Mouse (Mus musculus): ENCODE measurements around the gene Ptprm. TPM values are rescaled to one million over a fixed set of nuclear protein-coding genes. Genes with fewer than 3 reads are reported as not detected.

Gene Ptprm
- polyA plus RNA-seq, 1 experiment from 2014 or later, result 10.6 TPM

DNA sequence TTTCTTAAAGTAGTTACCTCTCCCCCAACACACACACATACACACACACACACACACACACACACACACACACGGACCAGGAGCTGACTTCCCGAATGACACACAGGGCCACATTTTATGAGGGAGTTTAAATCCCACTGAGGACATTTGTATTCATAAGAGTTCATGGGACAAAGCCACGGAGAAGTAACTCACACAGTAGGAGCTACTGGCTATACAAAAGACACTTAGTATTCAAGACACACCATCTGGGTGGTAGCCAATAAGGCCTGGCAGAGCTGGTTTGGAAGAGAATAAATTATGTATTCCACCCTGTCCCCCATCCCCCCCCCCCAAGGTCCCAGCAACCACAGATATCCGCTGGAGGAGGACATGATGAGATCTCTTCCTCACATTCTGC lies 344.1 kb downstream of the Ptprm start:
- H3K9me3 ChIP-seq, result no peaks in the 10 kb centered on the region; the same call in 1 of the 2 replicates
- no peaks in the 10 kb centered on the region for H3K4me1 ChIP-seq
- H3K27me3 ChIP-seq (replicated peaks; ENCODE audit: low read depth, poor library complexity, severe bottlenecking), result no peaks in the 10 kb centered on the region
- H3K36me3 ChIP-seq (replicated peaks), result no peaks in the 10 kb centered on the region
- no peak overlapping the region for H3K4me3 ChIP-seq
- no peak overlapping the region for H3K27ac ChIP-seq (replicated peaks)
- no peak for DNase-seq (ENCODE audit: low spot score)
- 84% methylated on average over 4 of the region's 4 CpGs for WGBS

DNA sequence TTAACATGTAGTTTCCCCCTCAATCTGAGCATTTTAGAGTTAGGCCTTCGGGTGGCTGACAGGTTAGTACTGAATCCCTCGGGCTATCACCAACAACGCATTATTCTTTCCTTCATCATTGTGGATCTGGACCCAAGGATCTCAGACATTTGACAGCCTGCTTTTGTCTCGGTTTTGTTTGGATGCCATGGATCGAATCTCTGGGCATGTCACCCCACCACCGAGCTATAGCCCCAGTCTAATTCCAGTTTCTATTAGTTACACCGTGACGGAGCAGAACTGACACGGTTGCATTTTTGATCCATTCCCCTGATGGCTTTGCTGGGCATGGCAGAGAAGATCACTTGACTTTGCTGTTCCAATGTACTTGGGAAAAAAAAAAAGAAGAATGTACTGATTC lies 346.1 kb downstream of the Ptprm start:
- no peak for DNase-seq (ENCODE audit: low spot score)
- Histone ChIP-seq H3K36me3 (replicated peaks) (no peaks in the 10 kb centered on the region), H3K27ac (replicated peaks) (no peak overlapping the region), H3K4me3 (no peak overlapping the region), H3K27me3 (replicated peaks; ENCODE audit: low read depth, poor library complexity, severe bottlenecking) (no peaks in the 10 kb centered on the region), H3K4me1 (no peaks in the 10 kb centered on the region), H3K9me3 (no peaks in the 10 kb centered on the region; the same call in 1 of the 2 replicates)
- WGBS, result 92% methylated on average over 9 of the region's 9 CpGs

DNA sequence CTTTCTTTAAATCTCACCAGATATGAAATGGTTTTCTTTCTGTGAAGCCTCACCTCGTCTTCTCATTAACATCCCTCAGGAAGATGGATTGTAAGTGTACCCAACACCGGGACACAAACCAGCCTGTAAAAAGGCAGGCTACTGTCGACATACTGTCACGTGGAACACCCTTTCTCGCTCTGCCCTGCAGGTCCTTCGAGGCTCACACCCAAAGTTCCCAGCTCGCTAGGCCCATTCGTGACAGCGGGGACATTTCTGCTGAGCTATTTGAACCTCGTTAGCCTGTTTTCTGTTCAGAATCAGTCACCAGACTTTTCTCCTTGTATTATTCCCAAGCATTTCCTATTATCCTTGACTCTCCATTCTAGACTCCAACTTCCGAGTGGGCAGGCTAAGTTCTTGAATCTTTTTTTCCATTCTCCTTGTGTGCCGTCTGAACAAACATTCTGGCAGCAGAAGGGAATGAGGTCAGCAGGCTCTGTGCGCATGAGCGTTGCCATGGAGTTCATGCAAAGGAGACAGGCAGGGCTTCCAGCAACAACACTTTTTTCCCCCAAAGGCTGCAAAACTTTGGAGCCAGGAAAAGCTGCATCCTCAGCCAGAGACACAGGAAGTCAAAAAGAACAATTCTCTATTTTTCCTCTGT lies 347.4 kb downstream of the Ptprm start:
- no peaks in the 10 kb centered on the region for H3K4me1 ChIP-seq
- no peaks in the 10 kb centered on the region for H3K36me3 ChIP-seq (replicated peaks)
- no peaks in the 10 kb centered on the region for H3K27me3 ChIP-seq (replicated peaks; ENCODE audit: low read depth, poor library complexity, severe bottlenecking)
- 76% methylated on average over 14 of the region's 14 CpGs for WGBS
- H3K27ac ChIP-seq (replicated peaks), result no peak overlapping the region
- peak; percentile 29 for DNase-seq (ENCODE audit: low spot score)
- H3K4me3 ChIP-seq, result no peak overlapping the region
- H3K9me3 ChIP-seq, result no peaks in the 10 kb centered on the region; the same call in 1 of the 2 replicates

DNA sequence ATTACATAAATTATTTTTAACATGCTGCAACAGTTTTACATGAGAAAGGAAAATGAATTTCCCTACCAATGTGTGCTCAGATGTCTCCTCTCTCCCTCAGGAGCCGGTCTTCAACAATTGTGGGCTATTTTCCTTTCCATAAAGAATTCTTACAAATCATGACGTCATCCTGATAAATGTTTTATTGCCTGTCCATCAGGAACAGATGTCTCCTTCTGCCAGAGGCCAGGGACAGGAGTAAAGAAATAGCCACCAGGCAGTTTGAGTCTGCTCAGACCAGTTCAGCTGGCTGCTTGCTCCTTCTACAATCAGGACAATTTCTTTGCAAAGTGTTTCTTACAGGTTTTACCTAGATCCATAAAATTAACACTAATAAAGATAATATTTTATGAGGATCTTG lies 357.4 kb downstream of the Ptprm start:
- 77% methylated on average over 2 of the region's 2 CpGs for WGBS
- no peak overlapping the region for H3K27ac ChIP-seq (replicated peaks)
- no peak for DNase-seq (ENCODE audit: low spot score)
- H3K27me3 ChIP-seq (replicated peaks; ENCODE audit: low read depth, poor library complexity, severe bottlenecking), result no peaks in the 10 kb centered on the region
- no peaks in the 10 kb centered on the region for H3K4me1 ChIP-seq
- peaks cover 10% of the 10 kb centered on the region; the same call in 1 of the 2 replicates for H3K9me3 ChIP-seq
- H3K36me3 ChIP-seq (replicated peaks), result peaks cover 8% of the 10 kb centered on the region; the same call in 1 of the 2 replicates
- no peak overlapping the region for H3K4me3 ChIP-seq

DNA sequence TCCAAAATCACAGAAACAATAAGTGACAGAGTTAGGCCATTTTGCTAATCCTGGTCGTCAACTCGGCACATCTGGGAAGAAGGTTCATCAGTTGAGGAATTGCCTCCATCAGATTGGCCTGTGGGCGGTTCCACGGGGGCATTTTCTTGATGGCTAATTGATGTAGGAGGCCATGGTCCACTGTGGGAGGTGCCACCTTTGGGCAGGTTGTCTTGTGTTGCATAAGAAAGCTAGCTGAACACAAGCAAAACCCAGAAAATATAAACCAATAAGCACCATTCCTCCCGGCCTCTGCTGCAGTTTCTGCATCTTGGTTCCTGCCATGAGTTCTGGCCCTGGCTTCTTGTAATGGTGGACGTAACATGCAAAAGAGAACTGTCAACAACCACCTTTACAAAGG lies 358.2 kb downstream of the Ptprm start:
- H3K27me3 ChIP-seq (replicated peaks; ENCODE audit: low read depth, poor library complexity, severe bottlenecking), result no peaks in the 10 kb centered on the region

DNA sequence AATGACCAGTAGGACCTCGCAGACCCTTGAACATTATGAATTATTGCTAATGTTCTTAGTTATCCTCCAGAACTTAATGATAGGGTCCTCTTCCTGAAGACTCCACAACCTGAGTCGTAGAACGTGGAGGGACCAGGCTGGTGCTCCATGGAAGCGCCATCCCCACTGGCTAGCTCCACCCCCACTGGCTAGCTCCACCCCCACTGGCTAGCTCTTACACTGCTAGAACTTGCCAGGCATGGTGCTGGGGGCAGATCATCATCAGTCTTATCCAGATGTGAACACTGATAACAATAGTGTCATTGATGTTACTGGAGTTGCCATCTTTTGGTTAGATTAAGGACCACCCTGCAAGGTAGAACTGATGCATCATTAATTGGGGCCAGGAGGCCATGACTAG lies 362.4 kb downstream of the Ptprm start:
- 89% methylated on average over 4 of the region's 4 CpGs for WGBS
- Histone ChIP-seq H3K4me1 (0 out of 2 replicates have a peak, but pooled peaks cover 8% of the 10 kb centered on the region), H3K27ac (replicated peaks) (no peak overlapping the region), H3K27me3 (replicated peaks; ENCODE audit: low read depth, poor library complexity, severe bottlenecking) (no peaks in the 10 kb centered on the region), H3K4me3 (no peak overlapping the region), H3K9me3 (no peaks in the 10 kb centered on the region), H3K36me3 (replicated peaks) (no peaks in the 10 kb centered on the region)
- DNase-seq (ENCODE audit: low spot score), result no peak

More for the DNA sequence above, 358.2 kb downstream of the Ptprm start:
- H3K4me1 ChIP-seq, result no peaks in the 10 kb centered on the region
- H3K9me3 ChIP-seq, result peaks cover 10% of the 10 kb centered on the region; the same call in 1 of the 2 replicates
- no peak overlapping the region for H3K4me3 ChIP-seq
- no peak for DNase-seq (ENCODE audit: low spot score)
- WGBS, result 94% methylated on average over 6 of the region's 6 CpGs
- H3K36me3 ChIP-seq (replicated peaks), result peaks cover 8% of the 10 kb centered on the region; the same call in 1 of the 2 replicates
- no peak overlapping the region for H3K27ac ChIP-seq (replicated peaks)

DNA sequence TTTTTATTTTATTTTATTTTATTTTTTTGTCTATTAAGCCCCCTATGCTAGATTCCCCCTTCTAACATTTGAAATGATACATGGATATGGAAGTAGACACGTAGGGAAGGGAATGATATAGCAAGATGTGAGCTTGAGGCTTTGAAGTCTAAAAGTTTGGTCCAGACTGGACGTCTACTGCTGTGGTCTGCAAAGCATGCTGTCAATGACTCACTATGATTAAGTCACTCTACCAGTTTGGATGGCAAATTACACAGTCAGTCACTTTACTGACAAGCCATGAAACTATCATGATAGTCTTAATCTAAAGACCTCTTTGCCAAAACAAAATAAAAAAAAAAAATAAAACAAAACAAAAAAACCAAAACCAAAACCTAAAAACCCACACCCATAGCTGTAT lies 363.5 kb downstream of the Ptprm start:
- no peaks in the 10 kb centered on the region for H3K27me3 ChIP-seq (replicated peaks; ENCODE audit: low read depth, poor library complexity, severe bottlenecking)
- H3K4me1 ChIP-seq, result 0 out of 2 replicates have a peak, but pooled peaks cover 8% of the 10 kb centered on the region
- no peak overlapping the region for H3K27ac ChIP-seq (replicated peaks)
- H3K36me3 ChIP-seq (replicated peaks), result no peaks in the 10 kb centered on the region
- no peaks in the 10 kb centered on the region for H3K9me3 ChIP-seq
- no peak for DNase-seq (ENCODE audit: low spot score)
- 52% methylated on average over 2 of the region's 2 CpGs for WGBS
- no peak overlapping the region for H3K4me3 ChIP-seq

DNA sequence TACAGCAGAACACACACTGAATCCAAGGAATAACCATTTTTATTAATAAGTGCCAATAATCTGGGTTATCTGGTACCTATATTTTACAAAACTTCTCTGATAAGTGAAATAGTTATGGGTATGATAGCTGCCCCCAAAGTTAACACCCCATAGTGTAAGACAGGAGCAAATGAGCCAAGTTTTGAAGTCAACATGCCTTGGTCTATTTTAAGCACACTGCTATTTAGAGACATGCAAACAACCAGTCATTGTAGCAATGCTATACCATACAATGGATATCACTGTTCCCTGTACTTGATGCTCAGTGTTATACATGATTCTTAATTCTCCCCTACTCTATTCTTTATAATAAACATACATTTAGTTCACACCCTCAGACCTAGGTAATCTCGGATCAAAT lies 366.2 kb downstream of the Ptprm start:
- Histone ChIP-seq H3K36me3 (replicated peaks) (no peaks in the 10 kb centered on the region), H3K4me1 (0 out of 2 replicates have a peak, but pooled peaks cover 8% of the 10 kb centered on the region), H3K27me3 (replicated peaks; ENCODE audit: low read depth, poor library complexity, severe bottlenecking) (no peaks in the 10 kb centered on the region), H3K27ac (replicated peaks) (no peak overlapping the region), H3K9me3 (no peaks in the 10 kb centered on the region), H3K4me3 (no peak overlapping the region)
- DNase-seq (ENCODE audit: low spot score), result no peak
- 94% methylated on average over 1 of the region's 1 CpGs for WGBS

DNA sequence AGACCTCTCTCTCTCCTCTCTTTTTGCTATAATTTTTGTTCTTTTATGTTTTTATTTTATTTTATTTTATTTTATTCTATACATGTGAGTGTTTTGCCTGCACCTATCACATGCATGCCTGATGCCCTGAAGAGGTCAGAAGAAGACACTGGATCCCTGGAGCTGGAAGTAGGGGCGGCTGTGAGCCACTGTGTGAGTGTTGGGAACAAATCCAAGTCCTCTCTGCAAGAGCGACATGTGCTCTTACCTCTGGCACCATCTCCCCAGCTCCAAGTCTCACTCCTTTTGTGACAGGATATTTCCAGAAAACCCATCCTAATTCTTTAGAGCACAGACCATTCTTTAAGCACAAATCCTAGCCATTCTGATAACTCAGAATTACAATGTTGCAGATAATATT lies 372.6 kb downstream of the Ptprm start:
- H3K36me3 ChIP-seq (replicated peaks), result no peaks in the 10 kb centered on the region
- no peaks in the 10 kb centered on the region for H3K27me3 ChIP-seq (replicated peaks; ENCODE audit: low read depth, poor library complexity, severe bottlenecking)
- no peaks in the 10 kb centered on the region for H3K4me1 ChIP-seq
- H3K27ac ChIP-seq (replicated peaks), result no peak overlapping the region
- H3K4me3 ChIP-seq, result no peak overlapping the region
- 85% methylated on average over 2 of the region's 2 CpGs for WGBS
- H3K9me3 ChIP-seq, result no peaks in the 10 kb centered on the region
- DNase-seq (ENCODE audit: low spot score), result no peak

DNA sequence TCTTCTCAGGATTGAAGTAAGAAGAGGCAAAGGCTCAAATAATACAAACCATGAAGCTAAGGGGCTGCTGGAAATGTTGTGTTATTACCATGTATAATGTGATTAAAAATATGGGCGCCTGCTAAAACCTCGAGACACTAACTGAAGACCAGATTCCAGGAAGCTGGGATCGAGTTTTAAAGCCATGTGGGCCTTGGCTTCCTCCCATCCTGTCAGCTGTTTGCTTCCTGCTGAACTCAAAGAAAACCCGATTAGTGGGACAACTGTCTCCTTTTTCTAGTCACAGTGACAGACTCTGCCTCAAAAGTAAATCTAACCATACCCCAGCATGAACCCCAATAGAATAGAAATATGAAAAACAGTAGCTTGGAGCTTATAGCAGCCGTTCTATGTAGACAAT lies 374.3 kb downstream of the Ptprm start:
- H3K4me3 ChIP-seq, result no peak overlapping the region
- no peak for DNase-seq (ENCODE audit: low spot score)
- H3K27ac ChIP-seq (replicated peaks), result no peak overlapping the region
- H3K27me3 ChIP-seq (replicated peaks; ENCODE audit: low read depth, poor library complexity, severe bottlenecking), result no peaks in the 10 kb centered on the region
- no peaks in the 10 kb centered on the region for H3K36me3 ChIP-seq (replicated peaks)
- no peaks in the 10 kb centered on the region for H3K4me1 ChIP-seq
- H3K9me3 ChIP-seq, result no peaks in the 10 kb centered on the region
- 75% methylated on average over 5 of the region's 5 CpGs for WGBS

DNA sequence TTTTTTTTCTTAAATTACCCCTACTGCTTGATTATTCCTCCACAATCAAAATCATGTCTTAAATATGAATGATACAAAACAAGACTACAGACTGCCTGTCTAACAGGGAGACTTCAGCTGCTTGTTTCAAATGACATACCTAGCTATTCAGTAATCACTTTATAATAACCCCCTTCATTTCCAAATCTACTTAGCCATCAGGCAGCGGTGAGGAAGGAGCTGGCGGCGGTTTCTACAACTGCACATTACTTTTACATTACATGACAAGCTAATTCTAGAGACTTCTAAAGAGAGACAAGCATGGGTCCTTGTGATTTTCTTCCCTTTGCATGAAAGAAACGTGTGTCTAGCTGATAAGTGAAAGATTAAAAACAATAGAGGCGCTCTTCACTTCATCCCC lies 377.8 kb downstream of the Ptprm start:
- 82% methylated on average over 5 of the region's 5 CpGs for WGBS
- H3K4me1 ChIP-seq, result no peaks in the 10 kb centered on the region

DNA sequence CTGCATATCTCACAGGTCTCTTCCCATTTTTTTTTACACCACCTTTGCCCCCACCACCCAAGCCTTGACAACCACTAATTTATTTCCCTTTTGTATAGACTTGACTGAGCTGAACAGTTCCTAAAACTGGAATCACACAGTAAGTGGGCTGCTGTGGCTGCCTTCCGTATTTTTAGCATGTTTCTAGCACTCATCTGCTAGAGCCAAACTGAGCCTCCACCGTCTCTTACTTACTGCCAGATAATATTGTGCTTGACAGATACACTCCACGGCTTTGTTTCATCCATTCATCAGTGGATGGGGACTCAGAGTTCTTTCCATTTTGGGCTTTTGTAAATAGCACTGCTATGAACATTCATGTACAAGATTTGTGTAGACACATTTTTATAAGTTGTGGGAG lies 381.3 kb downstream of the Ptprm start:
- Histone ChIP-seq H3K4me3 (no peak overlapping the region), H3K9me3 (no peaks in the 10 kb centered on the region)
- 89% methylated on average over 3 of the region's 3 CpGs for WGBS

More for the DNA sequence above, 377.8 kb downstream of the Ptprm start:
- no peak for DNase-seq (ENCODE audit: low spot score)
- Histone ChIP-seq H3K27ac (replicated peaks) (no peak overlapping the region), H3K4me3 (no peak overlapping the region), H3K27me3 (replicated peaks; ENCODE audit: low read depth, poor library complexity, severe bottlenecking) (no peaks in the 10 kb centered on the region), H3K36me3 (replicated peaks) (no peaks in the 10 kb centered on the region), H3K9me3 (no peaks in the 10 kb centered on the region)

DNA sequence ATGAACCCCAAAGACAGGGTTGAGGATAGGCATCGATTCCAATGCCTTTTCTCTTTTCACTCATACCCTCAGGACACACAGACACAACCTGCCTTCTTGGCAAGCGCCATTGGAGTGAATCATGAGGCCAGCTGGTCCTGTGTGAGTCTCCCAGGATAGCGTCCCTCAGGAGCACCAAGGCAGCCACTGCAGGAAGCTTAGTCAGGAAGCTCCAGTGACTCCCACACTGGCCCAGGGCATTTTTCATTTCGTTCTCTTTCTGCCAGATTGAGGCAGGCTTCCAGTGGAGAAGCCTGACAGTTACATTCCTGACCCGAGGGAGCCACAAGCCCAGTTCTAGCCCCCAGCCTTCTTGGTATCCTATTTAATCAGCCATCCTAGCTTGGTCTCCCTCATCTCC lies 393.3 kb downstream of the Ptprm start:
- no peaks in the 10 kb centered on the region for H3K9me3 ChIP-seq
- no peaks in the 10 kb centered on the region for H3K27me3 ChIP-seq (replicated peaks; ENCODE audit: low read depth, poor library complexity, severe bottlenecking)
- 55% methylated on average over 5 of the region's 5 CpGs for WGBS
- no peak overlapping the region for H3K4me3 ChIP-seq
- no peak overlapping the region for H3K27ac ChIP-seq (replicated peaks)
- DNase-seq (ENCODE audit: low spot score), result no peak
- peaks cover 15% of the 10 kb centered on the region; the same call in 1 of the 2 replicates for H3K4me1 ChIP-seq
- no peaks in the 10 kb centered on the region for H3K36me3 ChIP-seq (replicated peaks)

More for the DNA sequence above, 381.3 kb downstream of the Ptprm start:
- Histone ChIP-seq H3K27me3 (replicated peaks; ENCODE audit: low read depth, poor library complexity, severe bottlenecking) (no peaks in the 10 kb centered on the region), H3K27ac (replicated peaks) (no peak overlapping the region), H3K4me1 (no peaks in the 10 kb centered on the region), H3K36me3 (replicated peaks) (no peaks in the 10 kb centered on the region)
- DNase-seq (ENCODE audit: low spot score), result no peak
